ENCODE assay signal across 8 mouse cellular contexts in genomic region chr11:107132426-107132825, GRCm38 (mm10). TPM values are rescaled to one million over a fixed set of nuclear protein-coding genes. Genes with fewer than 3 reads are reported as not detected.
DNase-seq lines count a peak whose midpoint lies in the region; ATAC-seq lines count a peak whose summit lies in the region.

No protein-coding gene starts in this region.

- H3K4me2 ChIP-seq in neural tube, embryonic 11.5 days (ENCODE audit: low read depth), result peak overlapping the region; percentile 65
- H3K4me2 ChIP-seq in forebrain, embryonic 11.5 days (ENCODE audit: low read depth, low read length, severe bottlenecking), result peak overlapping the region; percentile 76
- H3K4me2 ChIP-seq in kidney, embryonic 16.5 days (replicated peaks; ENCODE audit: low read depth, low read length), result peak overlapping the region; percentile 92

- H3K36me3 ChIP-seq in neural tube, embryonic 11.5 days (ENCODE audit: control insufficient read depth, insufficient read depth, low read length), result no peaks in the 10 kb centered on the region
- no peaks in the 10 kb centered on the region for H3K36me3 ChIP-seq in forebrain, embryonic 11.5 days (ENCODE audit: control insufficient read depth, insufficient read depth, low read length)
- no peaks in the 10 kb centered on the region for H3K36me3 ChIP-seq in kidney, embryonic 16.5 days (ENCODE audit: insufficient read depth, low read length)
- peaks cover 4% of the 10 kb centered on the region; the same call in 1 of the 2 replicates for H3K36me3 ChIP-seq in midbrain, embryonic 10.5 days

- peak overlapping the region; percentile 99 for H3K9ac ChIP-seq in neural tube, embryonic 11.5 days (ENCODE audit: low read length)
- H3K9ac ChIP-seq in forebrain, embryonic 11.5 days (ENCODE audit: low read length), result peak overlapping the region; percentile 86
- peak overlapping the region; percentile 97 for H3K9ac ChIP-seq in kidney, embryonic 16.5 days (replicated peaks; ENCODE audit: low read length)

- H3K27ac ChIP-seq in neural tube, embryonic 11.5 days (ENCODE audit: low read depth, low read length), result no peak overlapping the region
- no peak overlapping the region; the same call in 1 of the 2 replicates for H3K27ac ChIP-seq in forebrain, embryonic 11.5 days (ENCODE audit: low read depth, low read length)
- peak overlapping the region; percentile 19 for H3K27ac ChIP-seq in kidney, embryonic 16.5 days (ENCODE audit: low read length)
- peak overlapping the region; percentile 99 for H3K27ac ChIP-seq in midbrain, embryonic 10.5 days (replicated peaks)

- peak; percentile 51; the same call in 1 of the 2 replicates for ATAC-seq in neural tube, embryonic 11.5 days (ENCODE audit: insufficient read depth, low FRiP score, low TSS enrichment)
- peak; percentile 55; the same call in 1 of the 2 replicates for ATAC-seq in forebrain, embryonic 11.5 days (replicated peaks; ENCODE audit: low FRiP score)
- peak; percentile 57 for ATAC-seq in kidney, embryonic 16.5 days (ENCODE audit: low FRiP score, low TSS enrichment)

- no peaks in the 10 kb centered on the region for H3K27me3 ChIP-seq in neural tube, embryonic 11.5 days (ENCODE audit: control insufficient read depth, insufficient read depth, low read length)
- no peaks in the 10 kb centered on the region for H3K27me3 ChIP-seq in forebrain, embryonic 11.5 days (ENCODE audit: control insufficient read depth, insufficient read depth, low read length)
- H3K27me3 ChIP-seq in kidney, embryonic 16.5 days (ENCODE audit: insufficient read depth, low read length), result no peaks in the 10 kb centered on the region
- H3K27me3 ChIP-seq in midbrain, embryonic 10.5 days (ENCODE audit: low read depth, poor library complexity, severe bottlenecking), result no peaks in the 10 kb centered on the region

- H3K9me3 ChIP-seq in neural tube, embryonic 11.5 days (ENCODE audit: control insufficient read depth, low read length), result no peaks in the 10 kb centered on the region
- H3K9me3 ChIP-seq in forebrain, embryonic 11.5 days (ENCODE audit: control insufficient read depth, low read length), result no peaks in the 10 kb centered on the region
- no peaks in the 10 kb centered on the region for H3K9me3 ChIP-seq in kidney, embryonic 16.5 days (ENCODE audit: low read length)
- no peaks in the 10 kb centered on the region for H3K9me3 ChIP-seq in midbrain, embryonic 10.5 days (replicated peaks)

- WGBS in neural tube, embryonic 11.5 days, result under 1% methylated on average over 16 of the region's 16 CpGs
- 1% methylated on average over 16 of the region's 16 CpGs for WGBS in forebrain, embryonic 11.5 days
- WGBS in kidney, embryonic 16.5 days, result under 1% methylated on average over 16 of the region's 16 CpGs
- under 1% methylated on average over 16 of the region's 16 CpGs for WGBS in midbrain, embryonic 10.5 days

- H3K4me3 ChIP-seq in neural tube, embryonic 11.5 days (ENCODE audit: low read depth, low read length), result peak overlapping the region; percentile 96
- peak overlapping the region; percentile 76 for H3K4me3 ChIP-seq in forebrain, embryonic 11.5 days (ENCODE audit: low read depth, low read length)
- peak overlapping the region; percentile 96 for H3K4me3 ChIP-seq in kidney, embryonic 16.5 days (ENCODE audit: low read length)
- peak overlapping the region; percentile 91 for H3K4me3 ChIP-seq in midbrain, embryonic 10.5 days

- DNase-seq in neural tube, embryonic 11.5 days (ENCODE audit: low spot score), result no peak
- DNase-seq in neural tube, embryonic 10.5 days (ENCODE audit: extremely low spot score, low spot score), result no peak
- no peak for DNase-seq in forebrain, embryonic 11.5 days (ENCODE audit: low spot score)
- no peak for DNase-seq in midbrain, embryonic 10.5 days (ENCODE audit: low spot score)
- no peak for DNase-seq in frontal cortex, postnatal 36 days (ENCODE audit: low spot score in 2 of 2)
- no peak for DNase-seq in frontal cortex, postnatal 14 days (ENCODE audit: low spot score in 2 of 2)
- no peak for DNase-seq in cerebellum, adult 9-11 months

- H3K4me1 ChIP-seq in neural tube, embryonic 11.5 days (ENCODE audit: control insufficient read depth, insufficient read depth, low read length), result peaks cover 9% of the 10 kb centered on the region
- peaks cover 3% of the 10 kb centered on the region; the same call in 1 of the 2 replicates for H3K4me1 ChIP-seq in forebrain, embryonic 11.5 days (replicated peaks; ENCODE audit: control insufficient read depth, insufficient read depth, low read length)
- peaks cover 21% of the 10 kb centered on the region for H3K4me1 ChIP-seq in kidney, embryonic 16.5 days (ENCODE audit: insufficient read depth, low read length)
- peaks cover 26% of the 10 kb centered on the region for H3K4me1 ChIP-seq in midbrain, embryonic 10.5 days

RNA-seq across cellular contexts. Expression of gene Bptf, which starts 0.5 kb away (rescaled TPM):
- polyA plus RNA-seq in neural tube, embryonic 11.5 days (2014; fragmentation: Nextera tagmentation; extraction: Ambion mirVana), result 37.6 and 39.3 TPM in 2 replicates
- polyA plus RNA-seq in forebrain, embryonic 11.5 days (2014; fragmentation: Nextera tagmentation; extraction: Ambion mirVana), result 49.6 and 50.6 TPM in 2 replicates
- polyA plus RNA-seq in kidney, embryonic 16.5 days (2015; fragmentation: Nextera tagmentation; extraction: Ambion mirVana), result 27.7 and 35.2 TPM in 2 replicates
- polyA plus RNA-seq in midbrain, embryonic 10.5 days (2016; fragmentation: Nextera tagmentation; extraction: Ambion mirVana), result 30.1 and 31.7 TPM in 2 replicates

RNA-seq across cellular contexts. Expression of gene Nol11, which starts 56.8 kb away (rescaled TPM):
- polyA plus RNA-seq in neural tube, embryonic 11.5 days (2014; fragmentation: Nextera tagmentation; extraction: Ambion mirVana), result 69.8 and 74.0 TPM in 2 replicates
- polyA plus RNA-seq in forebrain, embryonic 11.5 days (2014; fragmentation: Nextera tagmentation; extraction: Ambion mirVana), result 75.0 and 76.8 TPM in 2 replicates
- 61.3 and 63.0 TPM in 2 replicates for polyA plus RNA-seq in kidney, embryonic 16.5 days (2015; fragmentation: Nextera tagmentation; extraction: Ambion mirVana)
- polyA plus RNA-seq in midbrain, embryonic 10.5 days (2016; fragmentation: Nextera tagmentation; extraction: Ambion mirVana), result 71.0 and 71.6 TPM in 2 replicates

Comparison
In these comparisons a context has a peak if more than half of its experiments do, and no peak if none do; other contexts are left out.
1. H3K27ac ChIP-seq: peak in kidney, embryonic 16.5 days (single experiment) and midbrain, embryonic 10.5 days (single experiment); none in neural tube, embryonic 11.5 days (single experiment) and forebrain, embryonic 11.5 days (single experiment).
2. Peak in every context shown above with its lines, with median percentiles within 50 percentile points of each other: ATAC-seq, H3K4me2 ChIP-seq, H3K4me3 ChIP-seq and H3K9ac ChIP-seq.